Mouse (Mus musculus): ENCODE measurements at regions not wholly inside any gene's neighbourhood (a gene's known extent, or its start where the extent isn't known, plus 50 kb on each side); places are given as distances from the start of the nearest gene placed in this dataset.

DNA sequence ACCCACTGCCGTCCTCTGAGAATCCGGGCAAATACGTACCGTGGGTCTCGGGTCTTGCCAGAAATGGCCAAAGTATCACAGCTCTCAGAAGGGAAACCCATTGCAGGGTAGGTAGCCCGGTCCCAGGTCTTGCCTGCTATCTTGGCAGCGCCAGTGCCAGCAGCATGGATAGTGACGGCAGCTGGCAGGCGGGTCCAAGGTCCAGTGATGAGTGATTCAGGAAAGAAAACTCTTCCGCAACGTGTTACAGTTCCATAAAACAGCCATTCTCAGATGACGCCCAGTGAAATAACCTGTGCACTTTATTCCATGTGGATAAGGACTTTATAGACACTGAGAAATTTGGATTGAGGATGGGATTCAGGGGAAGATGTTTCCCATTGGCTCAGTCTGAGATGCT is 142.2 kb upstream of the Nr4a3 start:
- no peak for DNase-seq

DNA sequence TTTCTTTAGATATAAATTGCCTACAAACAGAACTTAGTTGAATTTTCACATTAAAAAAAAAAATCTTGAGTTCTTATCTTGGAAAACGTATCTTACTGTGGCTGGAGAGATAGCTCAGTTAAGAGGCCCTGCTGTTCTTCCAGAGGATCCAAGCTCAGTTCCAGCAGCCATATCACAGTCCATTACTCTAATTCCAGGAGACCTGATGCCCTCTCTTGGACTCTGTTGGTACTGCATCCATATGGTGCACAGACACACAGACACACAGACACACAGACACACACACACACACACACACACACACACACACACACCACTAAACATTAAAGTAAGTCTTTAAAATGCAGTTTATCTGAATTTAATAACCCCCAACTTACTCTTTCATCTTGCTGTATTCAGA is 132.7 kb upstream of the Nr4a3 start:
- DNase-seq, result no peak

DNA sequence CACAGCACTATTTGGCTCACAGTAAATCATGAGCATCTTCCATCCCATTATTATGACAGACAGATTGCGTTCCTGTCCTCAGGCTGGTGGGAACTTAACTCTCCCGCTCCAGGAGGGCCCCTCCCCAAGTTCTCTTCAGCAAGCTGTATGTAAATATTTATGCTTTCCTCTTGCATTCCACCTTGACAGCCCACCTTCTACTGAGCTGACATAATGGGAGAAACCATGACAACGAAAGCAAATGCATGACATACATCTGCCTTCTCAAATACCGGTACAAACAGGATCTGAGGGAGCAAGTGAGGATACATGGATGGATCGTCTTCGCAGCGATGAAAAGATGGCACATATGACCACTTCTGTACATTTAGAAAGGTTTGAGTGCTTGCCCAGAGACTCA is 125.4 kb upstream of the Nr4a3 start:
- no peak for DNase-seq

DNA sequence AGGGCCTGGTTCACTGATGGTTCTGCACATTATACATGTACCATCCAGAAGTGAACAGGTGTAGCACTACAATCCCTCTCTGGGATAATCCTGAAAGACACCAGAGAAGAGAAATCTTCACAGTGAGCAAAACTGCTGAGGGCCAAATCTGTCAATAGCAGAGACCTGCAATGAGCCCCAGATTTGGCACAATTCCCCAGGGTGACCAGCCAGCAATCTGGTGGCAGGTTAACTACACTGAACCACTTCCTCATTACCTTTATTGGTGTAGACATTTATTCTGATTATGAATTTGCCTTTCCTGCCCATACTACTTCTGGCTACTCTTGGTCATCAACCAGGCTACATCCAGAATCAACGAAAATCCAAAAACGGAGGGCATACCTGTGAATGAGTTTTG is 113.5 kb upstream of the Nr4a3 start:
- DNase-seq, result no peak

DNA sequence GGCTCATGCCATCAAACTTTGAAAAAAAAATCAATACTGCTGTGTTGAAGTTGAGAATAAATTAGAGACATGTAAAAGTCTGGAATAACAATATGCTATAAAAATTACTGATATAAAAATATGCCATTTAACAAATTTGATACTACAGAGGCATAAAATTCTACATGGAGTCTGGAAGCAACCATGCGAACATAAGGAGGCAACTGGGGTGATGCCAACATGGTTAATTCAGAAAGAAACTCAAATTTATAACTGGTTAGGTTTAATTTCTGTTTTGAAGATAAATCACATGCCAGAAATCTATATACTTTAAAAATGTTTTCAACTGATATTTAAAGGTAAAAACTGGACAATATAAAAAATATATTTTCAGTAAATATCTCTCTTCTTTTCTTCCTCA is 111.4 kb upstream of the Nr4a3 start:
- no peak for DNase-seq

DNA sequence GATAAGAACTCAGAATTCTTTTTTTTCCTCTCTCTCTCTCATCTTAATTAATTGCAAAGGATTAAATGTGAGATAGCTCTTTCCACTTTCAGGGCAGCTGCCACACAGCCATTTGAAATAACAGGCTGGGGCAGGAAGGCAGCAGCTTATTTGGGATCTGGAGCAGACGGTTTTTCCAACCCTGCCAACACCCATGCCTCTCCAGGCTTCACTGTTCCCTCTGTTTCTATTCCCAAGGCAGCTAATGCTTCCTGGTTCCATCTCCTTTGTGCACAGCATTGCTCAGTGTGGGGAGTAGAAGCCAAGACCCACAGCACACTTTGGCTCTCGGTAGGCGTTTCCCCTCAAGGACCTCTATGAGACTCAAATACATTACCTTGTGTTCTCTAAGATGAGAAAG is 109.4 kb upstream of the Nr4a3 start:
- DNase-seq, result no peak

DNA sequence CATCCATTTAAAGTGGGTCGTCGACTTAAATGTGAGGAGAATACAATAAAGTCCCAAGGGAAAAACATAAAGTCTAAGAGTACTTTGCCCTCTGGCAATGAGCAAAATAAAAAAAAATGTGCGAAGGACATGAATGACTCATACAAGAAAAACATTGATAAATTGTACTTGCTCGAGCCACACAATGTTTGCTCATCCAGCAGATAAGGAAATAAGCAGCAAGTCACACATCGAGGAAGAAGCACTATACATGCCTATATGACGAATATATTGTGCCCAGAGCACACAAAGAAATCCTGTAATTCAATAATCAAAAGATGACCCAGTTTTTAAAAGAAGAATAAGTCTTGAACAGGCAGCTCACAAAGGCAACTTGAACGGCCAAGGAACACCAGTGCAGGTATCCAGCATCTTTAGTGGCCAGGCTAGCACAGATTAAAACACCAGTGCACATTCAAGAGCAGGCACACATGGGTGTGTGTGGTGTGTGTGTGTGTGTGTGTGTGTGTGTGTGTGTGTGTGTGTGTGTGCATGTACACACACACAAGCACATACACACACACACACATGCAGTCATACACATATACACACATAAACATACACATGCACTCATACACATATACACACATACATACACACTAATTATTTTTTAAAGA is 108.4 kb upstream of the Nr4a3 start:
- no peak for DNase-seq

DNA sequence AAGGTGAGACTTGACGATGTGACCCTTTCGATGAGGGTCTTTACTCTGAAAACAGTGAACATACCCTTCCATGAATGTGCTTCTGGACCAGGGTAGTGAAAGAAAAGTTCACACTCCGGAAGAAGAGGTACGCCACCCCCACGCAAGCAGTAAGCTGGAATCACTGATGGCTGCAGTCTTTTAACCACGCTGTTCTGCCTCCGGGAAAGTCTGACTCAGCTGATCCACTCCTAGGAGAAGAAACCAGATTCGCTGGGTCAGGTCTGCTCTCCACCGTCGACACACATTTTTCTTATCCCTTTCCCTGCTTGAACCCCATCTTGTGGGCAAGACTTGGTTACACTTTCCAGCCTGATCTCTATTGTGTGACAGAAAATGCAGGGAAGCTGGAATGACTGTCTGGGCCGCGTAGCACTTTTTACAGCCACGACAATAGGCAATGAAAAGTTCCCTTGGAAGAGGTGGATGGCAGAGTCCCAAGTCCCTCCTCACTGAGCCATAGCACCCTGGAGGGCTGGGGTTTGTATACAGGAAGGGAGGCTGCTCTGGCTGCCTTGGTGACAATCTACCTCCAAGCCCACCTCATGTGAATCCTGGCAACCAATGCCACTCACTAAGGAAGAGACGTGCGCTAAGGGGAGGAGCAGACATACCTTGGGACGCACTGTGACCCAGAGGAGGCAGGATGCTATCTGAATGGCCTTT is 96.9 kb upstream of the Nr4a3 start:
- DNase-seq, result peak; percentile 16

DNA sequence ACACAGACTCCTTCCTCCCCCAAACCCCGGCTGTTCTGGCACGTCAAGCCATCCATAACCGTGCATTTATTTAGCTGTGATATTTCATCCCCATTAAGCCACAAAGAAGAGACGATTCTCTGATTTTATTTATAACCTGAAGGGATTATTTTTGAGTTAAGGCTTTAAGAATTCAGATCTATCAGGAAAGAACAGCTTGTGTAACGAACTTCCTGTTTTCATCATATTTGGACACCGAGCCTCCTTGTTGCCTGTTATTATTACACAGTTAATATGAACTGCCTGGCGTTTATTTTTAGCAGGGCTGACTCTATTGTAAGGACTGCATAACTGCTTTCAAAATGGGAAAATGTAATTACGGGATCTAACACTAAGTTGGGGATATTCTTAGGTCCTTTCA is 96.2 kb upstream of the Nr4a3 start:
- DNase-seq, result no peak

DNA sequence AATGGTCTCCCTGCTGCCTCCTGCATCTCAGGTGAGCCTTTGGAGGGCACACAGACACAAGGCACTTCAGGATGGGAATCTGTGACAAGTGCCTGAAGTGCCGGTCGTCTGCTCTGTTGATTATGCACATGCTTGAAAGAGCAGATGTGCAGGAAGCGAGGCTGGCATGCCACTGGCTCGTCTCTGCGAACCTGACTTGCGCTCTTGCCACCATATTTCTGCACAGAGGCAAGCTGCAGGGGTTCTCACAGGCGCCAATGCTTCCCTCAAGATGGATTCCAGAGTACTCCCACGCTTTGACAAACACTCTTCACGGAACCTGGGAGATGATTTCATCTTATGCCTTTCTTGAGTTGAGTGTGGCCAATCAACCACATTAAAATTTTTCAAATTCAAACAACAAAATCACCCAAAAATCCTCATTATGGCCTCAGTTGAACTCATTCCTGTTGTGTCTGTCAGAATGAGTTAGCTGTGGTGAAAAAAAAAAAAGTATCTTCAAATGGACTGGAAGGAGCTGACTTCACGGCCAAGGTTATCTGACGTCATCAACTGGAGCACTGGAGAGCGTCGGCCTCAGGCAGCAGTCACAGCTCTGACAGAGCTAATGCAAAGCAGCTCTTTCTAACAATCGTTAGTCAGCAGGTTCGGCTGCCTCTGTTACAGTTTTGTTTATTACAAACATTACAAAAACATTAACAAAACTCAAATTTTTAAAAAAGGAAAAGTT is 90.2 kb upstream of the Nr4a3 start:
- DNase-seq, result no peak

DNA sequence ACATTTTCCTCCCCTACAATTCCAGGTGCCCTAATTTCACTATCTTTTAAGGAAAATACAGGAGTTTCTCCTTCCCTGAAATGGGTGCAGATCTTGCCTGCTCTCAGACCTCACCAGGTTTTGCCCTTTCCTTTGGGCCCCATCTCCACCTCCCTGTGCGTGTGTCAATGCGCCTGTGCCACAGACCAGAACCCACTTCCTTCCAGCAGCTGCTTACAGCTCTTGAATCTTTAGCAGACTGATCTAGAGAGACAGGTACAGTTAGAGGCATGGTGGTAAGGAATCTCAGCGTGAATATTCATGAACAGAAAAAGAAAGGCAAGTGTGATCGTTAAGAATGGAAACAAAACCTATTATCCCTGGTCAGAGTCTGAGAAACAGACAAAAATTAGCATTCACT is 80.3 kb upstream of the Nr4a3 start:
- DNase-seq, result no peak

DNA sequence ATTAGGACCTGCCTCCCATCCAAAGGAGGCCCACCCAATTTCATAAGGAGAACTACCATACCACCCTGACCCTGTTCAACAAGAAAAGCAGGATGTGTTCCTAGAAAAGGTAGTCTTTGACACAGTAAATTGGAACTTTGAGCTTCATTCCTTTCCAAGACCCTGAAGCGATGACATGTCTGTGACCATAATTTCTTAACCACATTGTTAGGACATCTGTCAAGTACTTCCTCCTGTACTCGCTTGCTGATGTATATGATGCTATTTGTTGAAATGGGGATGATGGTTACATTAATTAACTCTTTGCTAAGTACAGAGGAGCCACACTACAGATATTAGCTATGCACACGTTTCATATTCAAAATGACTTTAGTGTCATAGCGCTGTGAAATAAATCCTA is 73.1 kb upstream of the Nr4a3 start:
- DNase-seq, result no peak

DNA sequence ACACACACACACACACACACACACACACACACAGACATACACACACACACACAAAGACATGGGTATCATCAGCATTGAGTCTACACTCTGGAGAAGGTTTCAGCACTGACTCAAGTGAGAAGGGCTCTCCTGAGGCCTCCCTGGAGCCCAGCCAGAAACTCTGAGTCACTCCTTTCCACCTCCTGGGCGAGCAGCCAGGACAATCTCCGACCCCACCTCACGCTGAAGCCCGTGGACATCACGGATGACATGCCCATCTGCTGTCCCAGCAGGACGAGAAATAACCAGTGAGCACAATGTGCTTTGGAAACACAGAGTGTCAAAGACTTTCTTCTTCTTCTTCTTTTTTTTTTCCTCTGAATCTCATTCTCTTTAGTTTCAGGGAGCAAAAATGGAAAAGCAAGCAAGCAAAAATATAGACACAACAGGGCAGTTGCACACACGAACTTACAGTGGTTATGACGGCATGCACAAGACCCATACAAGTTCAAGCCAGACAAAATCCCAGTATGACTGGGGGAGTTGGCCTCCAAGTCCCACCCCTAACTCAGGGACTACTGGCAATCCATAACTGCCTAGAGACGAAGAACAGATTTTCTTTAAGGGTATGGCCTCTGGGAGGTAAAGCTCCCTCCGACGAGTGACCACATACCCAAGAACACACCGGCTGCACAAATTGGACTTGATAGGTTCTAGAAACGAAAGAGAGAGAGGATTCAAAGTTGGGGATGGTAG is 65.2 kb upstream of the Nr4a3 start:
- DNase-seq, result peak; percentile 3

Data from kidney, adult 18-20 months (tissue).